Mouse (Mus musculus): ENCODE measurements around the gene Pmm1.

GRCm38 (mm10) chr15:81928277-81928676, 32.5 kb downstream of the Pmm1 start:
- no peak for TF ChIP-seq CTCF (IDR thresholded peaks at IDR 0.05; ENCODE audit: low read depth)
- no peak for TF ChIP-seq EP300 (IDR thresholded peaks at IDR 0.05; ENCODE audit: low read depth)
